Mouse (Mus musculus) adipose tissue, adult 10 weeks (tissue): ENCODE measurements around the gene Iqschfp. TPM values are rescaled to one million over a fixed set of nuclear protein-coding genes. Genes with fewer than 3 reads are reported as not detected.

ENCODE experiments used
- polyA plus RNA-seq: library from polyadenylated mRNA; stranded (reverse); fragments of 350-450 nt; fragmentation: Illumina TruSeq; extraction: RNeasy Lipid Tissue Mini Kit (QIAGEN cat#74804); gene quantifications from one replicate; pipeline ENCODE4 v1.2.3, GENCODE M21; 2014; ENCODE audit warnings: low read depth, low replicate concordance

Gene Iqschfp
- polyA plus RNA-seq, result not detected

GRCm38 (mm10) chr3:67892026-67892705, at the start of gene Iqschfp, which contains the start of gene Iqcj:
TSS of gene Iqschfp (plus strand) at chr3:67892232.
TSS of gene Iqcj (plus strand) at chr3:67892220.

GRCm38 (mm10) chr3:68064731-68065130, 172.7 kb downstream of the Iqschfp start, which contains the start of gene Schip1:
TSS of gene Schip1 (plus strand) at chr3:68064802.

Other genes with a start within 250 kb of the Iqschfp start
- gene Iqcj, start within 50 bp of the Iqschfp start, polyA plus RNA-seq, result not detected
- gene Schip1, start 172.6 kb downstream of the Iqschfp start, polyA plus RNA-seq, result 4.9 TPM